Mouse (Mus musculus) hindbrain, embryonic 15.5 days (tissue): ENCODE measurements around the gene Bri3. TPM values are rescaled to one million over a fixed set of nuclear protein-coding genes. Genes with fewer than 3 reads are reported as not detected.

Experiments used
- ATAC-seq: fragments of 200-750 bp; cut with Nextera tagmentation; 2 replicates; pipeline ENCODE4 v1.8.0; 2017; ENCODE audit warnings: low read depth, moderate number of reproducible peaks, moderate TSS enrichment; ENCODE audit not compliant: low FRiP score
- H3K27ac ChIP-seq: fragments of 300-500 bp; sonication (generic); replicated peaks from 2 replicates; pipeline ENCODE4 v1.5.1; 2015; ENCODE audit warnings: mild to moderate bottlenecking, inconsistent platforms
- H3K27me3 ChIP-seq: fragments of 300-500 bp; sonication (generic); 2 replicates; pipeline ENCODE4 v1.6.1; 2015; ENCODE audit warnings: control low read depth, inconsistent platforms
- H3K36me3 ChIP-seq: fragments of 300-500 bp; sonication (generic); 2 replicates; pipeline ENCODE4 v1.6.1; 2015; ENCODE audit warnings: control low read depth, inconsistent platforms
- H3K4me1 ChIP-seq: fragments of 300-500 bp; sonication (generic); replicated peaks from 2 replicates; pipeline ENCODE4 v1.6.1; 2015; ENCODE audit warnings: control low read depth, inconsistent platforms
- H3K4me2 ChIP-seq: fragments of 300-500 bp; sonication (generic); 2 replicates; pipeline ENCODE4 v1.6.1; 2015; ENCODE audit warnings: moderate library complexity, mild to moderate bottlenecking, inconsistent platforms
- H3K4me3 ChIP-seq: fragments of 300-500 bp; sonication (generic); 2 replicates; pipeline ENCODE4 v1.5.1; 2015; ENCODE audit warnings: mild to moderate bottlenecking, inconsistent platforms
- H3K9ac ChIP-seq: fragments of 300-500 bp; sonication (generic); 2 replicates; pipeline ENCODE4 v1.6.1; 2015; ENCODE audit warnings: inconsistent platforms
- H3K9me3 ChIP-seq: fragments of 300-500 bp; sonication (generic); 2 replicates; pipeline ENCODE4 v1.6.1; 2016; ENCODE audit warnings: control low read depth, inconsistent platforms
- WGBS: fragments of 180-500 bp; shearing (Covaris S2); methylation state at CpG from one replicate; pipeline ENCODE4 v1.1.7; 2015; 5-methylcytosine and 5-hydroxymethylcytosine counted together
- polyA plus RNA-seq: library from polyadenylated mRNA; unstranded; fragments of >200 nt; fragmentation: Nextera tagmentation; extraction: Ambion mirVana; gene quantifications from 2 replicates; pipeline ENCODE4 v1.2.1, GENCODE M21; 2015

The Bri3 gene
- polyA plus RNA-seq, 1 experiment from 2014 or later, result 105 TPM

DNA sequence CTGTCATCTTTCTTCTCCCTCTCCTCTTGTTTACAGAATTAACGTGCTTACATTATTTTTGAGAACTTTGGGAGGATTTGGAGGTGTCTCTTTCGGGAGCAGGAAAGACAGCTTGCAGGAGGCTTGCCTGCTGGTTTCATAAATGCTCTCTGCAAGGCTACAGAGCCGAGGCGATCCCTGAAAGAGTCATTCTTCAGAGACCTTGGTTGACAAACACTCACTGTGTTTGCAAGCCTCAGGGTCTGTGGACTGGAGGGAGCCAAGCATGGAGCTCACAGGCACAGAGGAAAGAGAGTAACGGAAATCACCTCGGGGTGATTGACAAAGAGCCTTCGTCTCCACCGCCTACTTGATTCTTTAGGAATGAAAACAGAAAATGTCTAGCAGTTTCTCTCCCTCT, 175.8 kb downstream of the Bri3 start:
- Histone ChIP-seq H3K36me3 (no peaks in the 10 kb centered on the region), H3K4me2 (no peak overlapping the region), H3K9me3 (no peaks in the 10 kb centered on the region), H3K4me1 (no peaks in the 10 kb centered on the region), H3K4me3 (no peak overlapping the region), H3K9ac (no peak overlapping the region), H3K27me3 (no peaks in the 10 kb centered on the region), H3K27ac (no peak overlapping the region)
- ATAC-seq, result no peak
- WGBS, result 76% methylated on average over 8 of the region's 8 CpGs

DNA sequence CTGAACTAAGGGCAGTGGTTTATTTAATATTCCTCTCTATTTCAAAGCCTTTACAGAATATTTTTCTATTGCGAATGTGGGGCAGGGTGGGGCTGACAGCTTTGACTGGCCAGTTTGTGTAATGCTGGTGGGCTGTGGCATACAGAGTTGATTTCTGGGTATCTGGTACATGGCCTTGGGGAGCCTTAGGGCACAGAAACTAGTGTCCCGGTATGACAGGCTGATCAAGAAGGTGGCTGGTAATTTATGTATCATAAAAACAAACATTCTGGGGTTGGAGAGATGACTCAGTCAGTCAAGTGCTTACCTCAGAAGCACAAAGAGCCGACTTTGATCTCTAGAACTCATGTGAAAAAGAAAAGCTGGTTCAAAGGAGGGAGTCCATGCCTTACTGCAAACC, 182.5 kb downstream of the Bri3 start:
- no peaks in the 10 kb centered on the region for H3K36me3 ChIP-seq
- H3K4me3 ChIP-seq, result no peak overlapping the region
- no peaks in the 10 kb centered on the region for H3K27me3 ChIP-seq
- H3K9ac ChIP-seq, result no peak overlapping the region
- no peak overlapping the region for H3K4me2 ChIP-seq
- no peak overlapping the region for H3K27ac ChIP-seq
- ATAC-seq, result no peak
- 0 out of 2 replicates have a peak, but pooled peaks cover 2% of the 10 kb centered on the region for H3K4me1 ChIP-seq
- no peaks in the 10 kb centered on the region for H3K9me3 ChIP-seq
- WGBS, result 83% methylated on average over 3 of the region's 3 CpGs

- no peaks in the 10 kb centered on the region for H3K27me3 ChIP-seq
- WGBS, result 82% methylated on average over 9 of the region's 9 CpGs
- no peak for ATAC-seq
- 0 out of 2 replicates have a peak, but pooled peaks cover 2% of the 10 kb centered on the region for H3K4me1 ChIP-seq
- H3K4me3 ChIP-seq, result no peak overlapping the region
- no peak overlapping the region for H3K4me2 ChIP-seq
- H3K9me3 ChIP-seq, result no peaks in the 10 kb centered on the region
- H3K9ac ChIP-seq, result no peak overlapping the region
- H3K27ac ChIP-seq, result no peak overlapping the region
- no peaks in the 10 kb centered on the region for H3K36me3 ChIP-seq
Observed at GRCm38 (mm10) chr5:144427861-144428260, 183.6 kb downstream of the Bri3 start.

- 46% methylated on average over 6 of the region's 6 CpGs for WGBS
- Histone ChIP-seq H3K36me3 (no peaks in the 10 kb centered on the region), H3K27me3 (no peaks in the 10 kb centered on the region), H3K9ac (no peak overlapping the region), H3K4me3 (no peak overlapping the region), H3K27ac (0 out of 2 replicates have a peak overlapping the region, but pooled peaks have one; percentile 11), H3K4me2 (no peak overlapping the region), H3K4me1 (0 out of 2 replicates have a peak, but pooled peaks cover 2% of the 10 kb centered on the region), H3K9me3 (no peaks in the 10 kb centered on the region)
- no peak for ATAC-seq
Observed at GRCm38 (mm10) chr5:144431481-144431880, 187.2 kb downstream of the Bri3 start.

- H3K4me1 ChIP-seq, result 0 out of 2 replicates have a peak, but pooled peaks cover 7% of the 10 kb centered on the region
- H3K27ac ChIP-seq, result no peak overlapping the region
- H3K9ac ChIP-seq, result no peak overlapping the region
- WGBS, result 79% methylated on average over 10 of the region's 10 CpGs
- no peaks in the 10 kb centered on the region for H3K9me3 ChIP-seq
- H3K27me3 ChIP-seq, result no peaks in the 10 kb centered on the region
- H3K4me2 ChIP-seq, result no peak overlapping the region
- H3K4me3 ChIP-seq, result no peak overlapping the region
- no peaks in the 10 kb centered on the region for H3K36me3 ChIP-seq
- ATAC-seq, result no peak; the same call in 1 of the 2 replicates
Observed at GRCm38 (mm10) chr5:144439286-144440040, 195.2 kb downstream of the Bri3 start.

GRCm38 (mm10) chr5:144441831-144442271, 197.6 kb downstream of the Bri3 start:
- ATAC-seq, result no peak
- H3K9me3 ChIP-seq, result no peaks in the 10 kb centered on the region
- 31% methylated on average over 12 of the region's 12 CpGs for WGBS
- H3K4me3 ChIP-seq, result no peak overlapping the region
- H3K27me3 ChIP-seq, result no peaks in the 10 kb centered on the region
- H3K4me1 ChIP-seq, result 0 out of 2 replicates have a peak, but pooled peaks cover 7% of the 10 kb centered on the region
- H3K36me3 ChIP-seq, result no peaks in the 10 kb centered on the region
- H3K27ac ChIP-seq, result no peak overlapping the region
- no peak overlapping the region for H3K9ac ChIP-seq
- no peak overlapping the region for H3K4me2 ChIP-seq

DNA sequence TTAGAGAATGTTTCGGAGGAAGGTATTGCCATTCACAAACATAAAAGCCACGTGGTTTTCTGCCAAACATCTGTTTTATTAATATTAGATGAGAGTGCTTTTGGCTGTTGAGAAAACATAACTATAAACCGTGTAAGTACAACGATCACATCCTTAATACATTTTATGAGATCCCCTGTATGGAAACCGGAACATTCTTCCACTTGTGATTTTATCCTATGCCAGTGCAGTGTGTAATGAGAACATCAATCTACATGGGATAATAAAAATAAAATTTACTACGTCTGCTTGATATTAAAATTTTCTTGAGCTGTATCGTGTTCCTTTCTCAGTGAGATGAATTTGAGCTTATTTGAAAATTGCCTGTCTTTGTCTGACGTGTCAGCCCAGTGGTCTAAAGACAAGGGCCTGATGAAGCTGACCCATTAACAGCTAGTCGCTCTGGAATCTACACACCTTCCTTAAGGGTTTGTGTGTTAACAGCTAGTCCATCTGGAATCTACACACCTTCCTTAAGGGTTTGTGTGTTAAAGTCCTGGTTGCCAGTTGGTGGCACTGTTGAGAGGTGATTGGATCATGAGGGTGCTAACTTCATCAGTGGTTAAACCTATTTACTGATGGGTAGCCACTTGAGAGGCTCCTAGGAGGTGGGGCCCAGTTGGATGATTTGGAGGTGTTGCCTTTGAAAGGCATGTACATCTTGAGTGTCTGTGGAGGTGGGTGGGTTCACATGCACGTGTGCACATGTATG, 202.4 kb downstream of the Bri3 start:
- Histone ChIP-seq H3K9me3 (no peaks in the 10 kb centered on the region), H3K4me1 (0 out of 2 replicates have a peak, but pooled peaks cover 3% of the 10 kb centered on the region), H3K36me3 (no peaks in the 10 kb centered on the region), H3K9ac (no peak overlapping the region), H3K4me2 (no peak overlapping the region), H3K27ac (no peak overlapping the region), H3K27me3 (no peaks in the 10 kb centered on the region), H3K4me3 (no peak overlapping the region)
- WGBS, result 75% methylated on average over 10 of the region's 10 CpGs
- no peak for ATAC-seq

DNA sequence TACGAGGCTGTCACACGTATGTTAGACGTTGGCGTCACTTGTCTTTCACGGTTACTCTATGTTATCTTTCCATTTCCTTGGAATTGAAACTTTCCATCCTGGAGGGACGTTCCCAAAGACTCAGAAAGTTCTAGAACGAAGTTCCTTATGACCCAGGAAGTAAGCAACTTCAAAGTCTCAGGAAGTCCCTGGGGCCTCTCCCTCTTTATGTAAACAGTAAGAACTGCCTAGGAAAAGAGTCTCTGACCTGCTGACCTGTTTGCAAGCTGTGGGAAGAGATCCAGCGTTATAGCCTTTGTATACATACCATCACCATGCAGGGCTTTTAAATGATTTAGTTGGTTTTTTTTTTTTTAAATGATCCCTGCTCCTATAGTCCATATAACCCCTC, 203.0 kb downstream of the Bri3 start:
- Histone ChIP-seq H3K4me3 (no peak overlapping the region), H3K27me3 (no peaks in the 10 kb centered on the region), H3K36me3 (no peaks in the 10 kb centered on the region), H3K4me2 (no peak overlapping the region), H3K9ac (no peak overlapping the region), H3K4me1 (no peaks in the 10 kb centered on the region), H3K9me3 (no peaks in the 10 kb centered on the region), H3K27ac (no peak overlapping the region)
- ATAC-seq, result no peak
- WGBS, result 85% methylated on average over 8 of the region's 8 CpGs

- H3K27me3 ChIP-seq, result no peaks in the 10 kb centered on the region
- H3K27ac ChIP-seq, result no peak overlapping the region
- 54% methylated on average over 5 of the region's 5 CpGs for WGBS
- H3K4me3 ChIP-seq, result no peak overlapping the region
- no peak for ATAC-seq
- no peak overlapping the region for H3K9ac ChIP-seq
- no peaks in the 10 kb centered on the region for H3K9me3 ChIP-seq
- H3K4me1 ChIP-seq, result no peaks in the 10 kb centered on the region
- no peaks in the 10 kb centered on the region for H3K36me3 ChIP-seq
- no peak overlapping the region for H3K4me2 ChIP-seq
Observed at GRCm38 (mm10) chr5:144447975-144448374, 203.7 kb downstream of the Bri3 start.

GRCm38 (mm10) chr5:144452776-144453455, 208.7 kb downstream of the Bri3 start:
- Histone ChIP-seq H3K36me3 (no peaks in the 10 kb centered on the region), H3K27me3 (no peaks in the 10 kb centered on the region), H3K9me3 (no peaks in the 10 kb centered on the region), H3K4me1 (0 out of 2 replicates have a peak, but pooled peaks cover 5% of the 10 kb centered on the region), H3K9ac (no peak overlapping the region), H3K4me2 (no peak overlapping the region), H3K4me3 (no peak overlapping the region), H3K27ac (no peak overlapping the region)
- WGBS, result 66% methylated on average over 7 of the region's 7 CpGs
- no peak for ATAC-seq

- Histone ChIP-seq H3K4me2 (peak overlapping the region; percentile 22; the same call in 1 of the 2 replicates), H3K36me3 (no peaks in the 10 kb centered on the region), H3K27ac (no peak overlapping the region), H3K4me1 (0 out of 2 replicates have a peak, but pooled peaks cover 5% of the 10 kb centered on the region), H3K9ac (no peak overlapping the region), H3K27me3 (no peaks in the 10 kb centered on the region), H3K9me3 (no peaks in the 10 kb centered on the region), H3K4me3 (no peak overlapping the region)
- WGBS, result 12% methylated on average over 10 of the region's 11 CpGs
- no peak for ATAC-seq
Observed at GRCm38 (mm10) chr5:144457623-144458287, 213.5 kb downstream of the Bri3 start.
